Mouse (Mus musculus) megakaryocyte, embryonic 14.5 days (primary cell): ENCODE results near the gene Ccdc155.

Source experiments
- FLI1 ChIP-seq: IDR thresholded peaks from 2 replicates; pipeline ENCODE4 v1.6.1; 2012; ENCODE audit warnings: low read length, inconsistent platforms, mixed read lengths
- GATA1 ChIP-seq: IDR thresholded peaks from 3 replicates; pipeline ENCODE4 v1.6.1; 2012; ENCODE audit warnings: mixed read lengths, low read length, inconsistent platforms, borderline replicate concordance

DNA sequence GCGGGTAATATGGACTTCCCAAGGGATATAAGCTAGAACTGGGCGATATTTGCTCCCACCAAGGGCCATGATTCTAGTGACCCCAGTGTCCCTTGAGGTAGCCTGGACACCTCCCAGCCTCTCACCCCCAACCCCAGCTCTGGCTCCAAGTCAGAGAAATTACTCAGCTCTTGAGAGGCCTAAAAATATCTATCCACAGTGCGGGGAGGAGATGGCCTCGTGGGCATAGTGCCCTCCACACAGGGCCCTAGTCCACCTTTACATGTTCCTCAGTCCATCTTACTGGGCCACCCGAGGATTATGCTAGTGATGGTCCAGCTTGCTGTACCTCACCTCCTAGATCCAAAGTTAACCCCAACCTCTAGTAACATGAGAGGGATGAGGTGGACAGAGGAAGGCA lies 39.9 kb downstream of the Ccdc155 start:
- TF ChIP-seq GATA1 (no peak), FLI1 (no peak)
